Mouse (Mus musculus): ENCODE data around the gene Mvb12b. TPM values are rescaled to one million over a fixed set of nuclear protein-coding genes. Genes with fewer than 3 reads are reported as not detected.

The Mvb12b gene
- total and polyA plus RNA-seq, 2 experiments, result 0.83 to 2.7 TPM

DNA sequence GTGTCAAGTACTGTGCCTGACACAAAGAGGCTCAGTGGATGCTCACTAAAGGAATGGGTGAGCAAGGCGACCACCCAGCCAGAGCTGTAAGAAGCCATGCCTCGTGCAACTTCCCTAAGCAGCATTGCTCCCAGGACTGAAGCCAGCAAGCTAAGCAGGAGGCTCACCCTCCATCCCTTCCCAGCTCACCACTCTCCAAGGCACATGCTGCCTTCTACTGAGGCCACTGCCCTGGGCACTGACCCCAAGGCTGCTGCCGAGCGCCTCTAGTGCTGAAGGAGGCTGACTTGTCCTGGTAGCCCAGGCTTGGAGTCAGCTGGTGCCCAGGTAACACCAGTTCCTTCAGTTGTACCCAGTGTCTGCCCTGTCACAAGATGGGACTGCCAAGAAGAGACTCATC lies 45.8 kb downstream of the Mvb12b start:
- Histone ChIP-seq H3K4me3 (ENCODE audit: insufficient read depth, low read depth, low read length) (no peak overlapping the region), H3K36me3 (ENCODE audit: control insufficient read depth, insufficient read depth, low read length) (no peaks in the 10 kb centered on the region), H3K79me2 (ENCODE audit: control insufficient read depth, insufficient read depth, low read length) (no peaks in the 10 kb centered on the region), H3K27me3 (ENCODE audit: control insufficient read depth, insufficient read depth, low read length) (no peaks in the 10 kb centered on the region), H3K27ac (replicated peaks; ENCODE audit: insufficient read depth, low read depth, low read length) (no peak overlapping the region), H3K4me1 (ENCODE audit: control insufficient read depth, insufficient read depth, low read length) (no peaks in the 10 kb centered on the region), H3K9ac (ENCODE audit: low read depth, low read length) (no peak overlapping the region)
- 86% methylated on average over 4 of the region's 4 CpGs for WGBS
- no peak for TF ChIP-seq POLR2A (IDR thresholded peaks at IDR 0.05; ENCODE audit: extremely low read depth, insufficient read depth, low read length)
- no peak for TF ChIP-seq CTCF (IDR thresholded peaks at IDR 0.05; ENCODE audit: low read depth, low read length)
- no peak for DNase-seq (ENCODE audit: extremely low read depth, low read depth, low spot score)

DNA sequence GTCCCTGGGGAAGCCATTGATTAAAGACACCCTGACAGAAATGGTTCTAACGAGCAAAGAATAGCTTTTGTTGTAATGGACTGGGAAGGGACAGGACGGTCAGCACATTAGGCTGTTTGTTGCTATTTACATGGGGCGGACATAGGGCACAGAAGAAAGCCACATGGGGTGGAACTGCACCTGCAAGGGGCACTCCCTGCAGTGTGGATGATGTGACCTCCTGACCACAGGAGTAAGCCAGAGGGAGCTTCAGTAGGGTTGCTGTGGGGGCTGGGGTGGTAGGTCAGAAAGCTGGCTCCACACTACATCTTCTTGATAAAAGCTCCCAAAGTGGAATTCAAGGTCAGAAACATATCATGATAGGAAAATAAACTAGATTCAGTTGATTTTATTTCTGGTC lies 47.3 kb downstream of the Mvb12b start:
- Histone ChIP-seq H3K27ac (replicated peaks; ENCODE audit: insufficient read depth, low read depth, low read length) (no peak overlapping the region), H3K36me3 (ENCODE audit: control insufficient read depth, insufficient read depth, low read length) (no peaks in the 10 kb centered on the region), H3K9ac (ENCODE audit: low read depth, low read length) (no peak overlapping the region), H3K79me2 (ENCODE audit: control insufficient read depth, insufficient read depth, low read length) (no peaks in the 10 kb centered on the region), H3K27me3 (ENCODE audit: control insufficient read depth, insufficient read depth, low read length) (no peaks in the 10 kb centered on the region), H3K4me1 (ENCODE audit: control insufficient read depth, insufficient read depth, low read length) (no peaks in the 10 kb centered on the region), H3K4me3 (ENCODE audit: insufficient read depth, low read depth, low read length) (no peak overlapping the region)
- TF ChIP-seq POLR2A (IDR thresholded peaks at IDR 0.05; ENCODE audit: extremely low read depth, insufficient read depth, low read length) (no peak), CTCF (IDR thresholded peaks at IDR 0.05; ENCODE audit: low read depth, low read length) (no peak)
- DNase-seq (ENCODE audit: extremely low read depth, low read depth, low spot score), result no peak
- 88% methylated on average over 3 of the region's 3 CpGs for WGBS

- DNase-seq (ENCODE audit: extremely low read depth, low read depth, low spot score), result no peak
- TF ChIP-seq POLR2A (IDR thresholded peaks at IDR 0.05; ENCODE audit: extremely low read depth, insufficient read depth, low read length) (no peak), CTCF (IDR thresholded peaks at IDR 0.05; ENCODE audit: low read depth, low read length) (no peak)
- Histone ChIP-seq H3K4me1 (ENCODE audit: control insufficient read depth, insufficient read depth, low read length) (no peaks in the 10 kb centered on the region), H3K36me3 (ENCODE audit: control insufficient read depth, insufficient read depth, low read length) (no peaks in the 10 kb centered on the region), H3K79me2 (ENCODE audit: control insufficient read depth, insufficient read depth, low read length) (no peaks in the 10 kb centered on the region), H3K4me3 (ENCODE audit: insufficient read depth, low read depth, low read length) (no peak overlapping the region), H3K27ac (replicated peaks; ENCODE audit: insufficient read depth, low read depth, low read length) (no peak overlapping the region), H3K9ac (ENCODE audit: low read depth, low read length) (no peak overlapping the region), H3K27me3 (ENCODE audit: control insufficient read depth, insufficient read depth, low read length) (no peaks in the 10 kb centered on the region)
These were observed 48.5 kb downstream of the Mvb12b start for GRCm38 (mm10) chr2:33839252-33839651.

GRCm38 (mm10) chr2:33837297-33837696 lies 50.4 kb downstream of the Mvb12b start:
- DNase-seq (ENCODE audit: extremely low read depth, low read depth, low spot score), result no peak
- H3K9ac ChIP-seq (ENCODE audit: low read depth, low read length), result no peak overlapping the region
- no peaks in the 10 kb centered on the region for H3K4me1 ChIP-seq (ENCODE audit: control insufficient read depth, insufficient read depth, low read length)
- TF ChIP-seq CTCF (IDR thresholded peaks at IDR 0.05; ENCODE audit: low read depth, low read length) (no peak), POLR2A (IDR thresholded peaks at IDR 0.05; ENCODE audit: extremely low read depth, insufficient read depth, low read length) (no peak)
- whole genome bisulfite sequencing, result 94% methylated on average over 6 of the region's 6 CpGs
- no peaks in the 10 kb centered on the region for H3K27me3 ChIP-seq (ENCODE audit: control insufficient read depth, insufficient read depth, low read length)
- no peaks in the 10 kb centered on the region for H3K79me2 ChIP-seq (ENCODE audit: control insufficient read depth, insufficient read depth, low read length)
- H3K27ac ChIP-seq (replicated peaks; ENCODE audit: insufficient read depth, low read depth, low read length), result no peak overlapping the region
- H3K36me3 ChIP-seq (ENCODE audit: control insufficient read depth, insufficient read depth, low read length), result no peaks in the 10 kb centered on the region
- no peak overlapping the region for H3K4me3 ChIP-seq (ENCODE audit: insufficient read depth, low read depth, low read length)

DNA sequence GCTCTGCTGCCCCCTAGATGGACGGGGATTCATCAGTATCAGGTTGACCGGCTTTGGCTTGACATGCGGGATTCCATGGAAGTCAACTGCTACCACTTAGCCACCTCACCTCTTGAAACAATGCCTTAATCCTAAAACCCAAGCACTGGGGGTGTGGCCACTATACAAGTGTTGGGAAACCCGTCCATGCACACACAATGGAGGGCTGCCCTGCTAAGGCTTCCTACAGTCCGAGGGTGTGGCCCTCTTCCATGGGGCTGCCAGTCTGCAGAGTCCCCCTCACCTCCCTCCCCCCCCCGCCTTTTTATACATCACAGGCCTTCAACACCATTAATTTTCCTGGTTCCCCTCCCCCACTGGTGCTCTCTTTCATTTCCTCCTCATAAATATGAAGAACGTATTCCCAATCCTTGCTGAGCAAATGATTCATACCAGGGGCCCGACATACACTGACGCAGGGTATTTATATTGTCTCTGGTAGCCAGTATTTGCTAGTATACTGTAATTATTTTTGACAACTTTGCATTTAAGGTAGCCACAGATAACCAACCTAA lies 51.0 kb downstream of the Mvb12b start:
- Histone ChIP-seq H3K36me3 (ENCODE audit: control insufficient read depth, insufficient read depth, low read length) (no peaks in the 10 kb centered on the region), H3K27me3 (ENCODE audit: control insufficient read depth, insufficient read depth, low read length) (no peaks in the 10 kb centered on the region), H3K27ac (replicated peaks; ENCODE audit: insufficient read depth, low read depth, low read length) (no peak overlapping the region), H3K79me2 (ENCODE audit: control insufficient read depth, insufficient read depth, low read length) (no peaks in the 10 kb centered on the region), H3K9ac (ENCODE audit: low read depth, low read length) (no peak overlapping the region), H3K4me1 (ENCODE audit: control insufficient read depth, insufficient read depth, low read length) (no peaks in the 10 kb centered on the region), H3K4me3 (ENCODE audit: insufficient read depth, low read depth, low read length) (no peak overlapping the region)
- WGBS, result 93% methylated on average over 9 of the region's 9 CpGs
- no peak for TF ChIP-seq CTCF (IDR thresholded peaks at IDR 0.05; ENCODE audit: low read depth, low read length)
- TF ChIP-seq POLR2A (IDR thresholded peaks at IDR 0.05; ENCODE audit: extremely low read depth, insufficient read depth, low read length), result no peak
- no peak for DNase-seq (ENCODE audit: extremely low read depth, low read depth, low spot score)

DNA sequence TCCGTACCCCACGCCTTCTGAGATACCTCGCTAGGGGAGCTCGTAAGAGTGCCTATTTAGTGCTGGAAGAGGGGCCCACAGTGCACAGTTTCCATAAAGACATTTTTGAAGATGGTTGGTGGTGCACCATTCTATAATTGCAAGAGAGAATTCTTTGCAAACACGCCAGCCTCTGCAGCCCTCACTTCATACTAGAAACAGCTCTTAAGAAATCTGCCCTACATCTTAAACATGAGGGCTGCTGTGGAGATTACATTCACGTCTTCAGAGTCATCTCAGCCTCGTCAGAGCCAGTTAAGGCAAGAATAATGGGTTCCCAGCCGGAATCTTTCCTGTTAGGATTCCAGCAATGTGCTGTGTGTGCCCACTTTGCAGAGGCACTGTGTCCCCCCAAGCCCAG lies 52.7 kb downstream of the Mvb12b start:
- no peak for DNase-seq (ENCODE audit: extremely low read depth, low read depth, low spot score)
- no peak overlapping the region for H3K27ac ChIP-seq (replicated peaks; ENCODE audit: insufficient read depth, low read depth, low read length)
- no peaks in the 10 kb centered on the region for H3K4me1 ChIP-seq (ENCODE audit: control insufficient read depth, insufficient read depth, low read length)
- no peak overlapping the region for H3K9ac ChIP-seq (ENCODE audit: low read depth, low read length)
- no peak overlapping the region for H3K4me3 ChIP-seq (ENCODE audit: insufficient read depth, low read depth, low read length)
- no peaks in the 10 kb centered on the region for H3K27me3 ChIP-seq (ENCODE audit: control insufficient read depth, insufficient read depth, low read length)
- H3K79me2 ChIP-seq (ENCODE audit: control insufficient read depth, insufficient read depth, low read length), result no peaks in the 10 kb centered on the region
- no peaks in the 10 kb centered on the region for H3K36me3 ChIP-seq (ENCODE audit: control insufficient read depth, insufficient read depth, low read length)
- WGBS, result 94% methylated on average over 8 of the region's 8 CpGs
- TF ChIP-seq POLR2A (IDR thresholded peaks at IDR 0.05; ENCODE audit: extremely low read depth, insufficient read depth, low read length), result no peak
- TF ChIP-seq CTCF (IDR thresholded peaks at IDR 0.05; ENCODE audit: low read depth, low read length), result no peak
